Mouse (Mus musculus) kidney, adult 2 months (tissue): ENCODE measurements at regions not wholly inside any gene's neighbourhood (a gene's known extent, or its start where the extent isn't known, plus 50 kb on each side); places are given as distances from the start of the nearest gene placed in this dataset.

Experiments
- CTCF ChIP-seq: fragments of 200-500 bp; conservative IDR thresholded peaks from 2 replicates; pipeline ENCODE4 v1.5.1; 2011; ENCODE audit warnings: low read depth, mild to moderate bottlenecking, control low read depth, low read length, moderate library complexity, mixed read lengths; ENCODE audit not compliant: insufficient read depth, insufficient read length
- POLR2A ChIP-seq: fragments of 200-500 bp; IDR thresholded peaks from one replicate; pipeline ENCODE4 v1.6.1; 2011; ENCODE audit warnings: low read depth, low read length, control low read depth

- no peak for TF ChIP-seq POLR2A
- no peak for TF ChIP-seq CTCF
These were observed 192.9 kb downstream of the Atp23 start for GRCm38 (mm10) chr10:126708215-126708614.
